In genomic region chr12:73358640-73359039, GRCm38 (mm10) we compare ENCODE assay signal across 13 mouse cellular contexts.
A peak's percentile ranks its signal among the peaks of the same experiment; 100 is the strongest.
DNase-seq lines count a peak whose midpoint lies in the region; ATAC-seq and TF ChIP-seq lines count a peak whose summit lies in the region.
"Had no signal": no experiment of that assay in that cellular context is flagged by ENCODE, and none has a peak within 500 bp of the region (broad histone marks: within the 10 kb centered on the region; RNA-seq: fewer than 3 reads in every experiment).

No protein-coding gene starts in this region.

- H3K9ac ChIP-seq in kidney, embryonic 16.5 days (replicated peaks; ENCODE audit: low read length) = no peak overlapping the region
- H3K9ac ChIP-seq: embryonic facial prominence, embryonic 15.5 days; limb, embryonic 15.5 days; neural tube, embryonic 13.5 days had no signal

- intact Hi-C loops in gastrocnemius, adult 2 months (cut with DNase I) = no loop called here

- DNase-seq in kidney, adult 18-20 months = peak; percentile 70
- DNase-seq in right cerebral cortex, postnatal 14 days = peak; percentile 49
- DNase-seq in right cerebral cortex, postnatal 36 days (ENCODE audit: low spot score in 2 of 2) = no peak
- peak; percentile 74 for DNase-seq in gastrocnemius, adult 2 months
- DNase-seq in kidney, postnatal 4 days = peak; percentile 73 to 79
- DNase-seq in thymus, postnatal 10 days (ENCODE audit: low spot score in 2 of 2) = no peak
- no peak for DNase-seq in Muller cell, postnatal 12 days (ENCODE audit: inconsistent ontology term)
- DNase-seq: thymus, postnatal 25 days had no signal

- no peak for TF ChIP-seq CTCF in gastrocnemius, adult 2 months (IDR thresholded peaks at IDR 0.05)

- H3K4me2 ChIP-seq in kidney, embryonic 16.5 days (replicated peaks; ENCODE audit: low read depth, low read length) = no peak overlapping the region
- H3K4me2 ChIP-seq: embryonic facial prominence, embryonic 15.5 days; limb, embryonic 15.5 days; neural tube, embryonic 13.5 days had no signal

- H3K27ac ChIP-seq in kidney, embryonic 16.5 days (ENCODE audit: low read length) = no peak overlapping the region
- no peak overlapping the region for H3K27ac ChIP-seq in gastrocnemius, adult 2 months
- H3K27ac ChIP-seq: embryonic facial prominence, embryonic 15.5 days; limb, embryonic 15.5 days; midbrain, embryonic 10.5 days; neural tube, embryonic 13.5 days had no signal

- no peaks in the 10 kb centered on the region for H3K36me3 ChIP-seq in kidney, embryonic 16.5 days (ENCODE audit: insufficient read depth, low read length)
- H3K36me3 ChIP-seq: embryonic facial prominence, embryonic 15.5 days; limb, embryonic 15.5 days; midbrain, embryonic 10.5 days; neural tube, embryonic 13.5 days had no signal

- H3K4me1 ChIP-seq in kidney, embryonic 16.5 days (ENCODE audit: insufficient read depth, low read length) = peaks cover 3% of the 10 kb centered on the region; the same call in 1 of the 2 replicates

- 80% methylated on average over 2 of the region's 2 CpGs for WGBS in kidney, embryonic 16.5 days

- no peaks in the 10 kb centered on the region for H3K9me3 ChIP-seq in kidney, embryonic 16.5 days (ENCODE audit: low read length)
- H3K9me3 ChIP-seq: embryonic facial prominence, embryonic 15.5 days; limb, embryonic 15.5 days; midbrain, embryonic 10.5 days; neural tube, embryonic 13.5 days had no signal

- no peak for ATAC-seq in kidney, embryonic 16.5 days (ENCODE audit: low FRiP score, low TSS enrichment)

- no peak overlapping the region for H3K4me3 ChIP-seq in kidney, embryonic 16.5 days (ENCODE audit: low read length)
- H3K4me3 ChIP-seq in gastrocnemius, adult 2 months = no peak overlapping the region
- H3K4me3 ChIP-seq: embryonic facial prominence, embryonic 15.5 days; limb, embryonic 15.5 days; midbrain, embryonic 10.5 days; neural tube, embryonic 13.5 days had no signal

- no peaks in the 10 kb centered on the region for H3K27me3 ChIP-seq in kidney, embryonic 16.5 days (ENCODE audit: insufficient read depth, low read length)
- H3K27me3 ChIP-seq: embryonic facial prominence, embryonic 15.5 days; limb, embryonic 15.5 days; neural tube, embryonic 13.5 days had no signal

Comparison
In these comparisons a context has a peak if more than half of its experiments do, and no peak if none do; other contexts are left out.
1. DNase-seq: peak in kidney, adult 18-20 months (single experiment), right cerebral cortex, postnatal 14 days (single experiment), gastrocnemius, adult 2 months (single experiment) and kidney, postnatal 4 days (2 of 2); none in right cerebral cortex, postnatal 36 days (0 of 2), thymus, postnatal 10 days (0 of 2) and Muller cell, postnatal 12 days (single experiment).